Mouse (Mus musculus) lung, adult 2 months (tissue): ENCODE measurements around the gene Pip4k2b. TPM values are rescaled to one million over a fixed set of nuclear protein-coding genes. Genes with fewer than 3 reads are reported as not detected.
A peak's percentile ranks its signal among the peaks of the same experiment; 100 is the strongest.

Source experiments
- DNase-seq: peaks from one replicate; pipeline ENCODE4 v3.0.0; 2022
- H3K4me1 ChIP-seq: fragments of 200-500 bp; 2 replicates; pipeline ENCODE4 v1.6.1; 2011; ENCODE audit warnings: low read length; ENCODE audit not compliant: control insufficient read depth, insufficient read depth
- H3K4me3 ChIP-seq: fragments of 200-500 bp; replicated peaks from 2 replicates; pipeline ENCODE3; 2011; ENCODE audit warnings: low read depth, mild to moderate bottlenecking, control low read depth, low read length; ENCODE audit errors: extremely low read depth
- CTCF ChIP-seq: fragments of 200-500 bp; IDR thresholded peaks from 2 replicates; pipeline ENCODE4 v1.5.1; 2011; ENCODE audit warnings: mild to moderate bottlenecking, low read length, control low read depth; ENCODE audit not compliant: insufficient read depth
- POLR2A ChIP-seq: fragments of 200-500 bp; IDR thresholded peaks from 2 replicates; pipeline ENCODE4 v1.6.1; 2011; ENCODE audit warnings: low read depth, mild to moderate bottlenecking, control low read depth, low read length, borderline replicate concordance; ENCODE audit errors: extremely low read depth
- WGBS: fragments of 180-500 bp; shearing (Covaris S2); methylation state at CpG from one replicate; pipeline ENCODE4 v1.1.7; 2018; 5-methylcytosine and 5-hydroxymethylcytosine counted together
- polyA plus RNA-seq: library from polyadenylated mRNA; depleted of rRNA; stranded (reverse); fragments of >200 nt; gene quantifications from 2 replicates; pipeline ENCODE4 v1.2.3, GENCODE M21; 2012

Gene Pip4k2b
- polyA plus RNA-seq, 1 experiment, result 14.6 TPM

GRCm38 (mm10) chr11:97758942-97759341 lies 14.4 kb upstream of the Pip4k2b start:
- H3K4me1 ChIP-seq, result no peaks in the 10 kb centered on the region
- WGBS, result 76% methylated on average over 6 of the region's 6 CpGs
- DNase-seq, result no peak
- no peak for TF ChIP-seq POLR2A
- no peak for TF ChIP-seq CTCF
- H3K4me3 ChIP-seq, result no peak overlapping the region

GRCm38 (mm10) chr11:97758125-97758524 lies 13.6 kb upstream of the Pip4k2b start:
- Histone ChIP-seq H3K4me1 (no peaks in the 10 kb centered on the region), H3K4me3 (no peak overlapping the region)
- WGBS, result 92% methylated on average over 1 of the region's 1 CpGs
- TF ChIP-seq CTCF (no peak), POLR2A (no peak)
- DNase-seq, result no peak

GRCm38 (mm10) chr11:97753277-97753676 lies 8.8 kb upstream of the Pip4k2b start:
- no peak for TF ChIP-seq POLR2A
- no peak for TF ChIP-seq CTCF
- no peak for DNase-seq
- Histone ChIP-seq H3K4me3 (no peak overlapping the region), H3K4me1 (no peaks in the 10 kb centered on the region)
- 91% methylated on average over 8 of the region's 8 CpGs for WGBS

- H3K4me3 ChIP-seq, result no peak overlapping the region
- 82% methylated on average over 5 of the region's 5 CpGs for WGBS
- no peak for TF ChIP-seq CTCF
- TF ChIP-seq POLR2A, result no peak
- peaks cover 4% of the 10 kb centered on the region for H3K4me1 ChIP-seq
- DNase-seq, result no peak
Measured at GRCm38 (mm10) chr11:97748496-97748895, 4.0 kb upstream of the Pip4k2b start.

- DNase-seq, result no peak
- 75% methylated on average over 8 of the region's 8 CpGs for WGBS
- no peak overlapping the region for H3K4me3 ChIP-seq
- TF ChIP-seq POLR2A (no peak), CTCF (no peak)
- peaks cover 5% of the 10 kb centered on the region for H3K4me1 ChIP-seq
Measured at GRCm38 (mm10) chr11:97747773-97748172, 3.3 kb upstream of the Pip4k2b start.

GRCm38 (mm10) chr11:97745331-97745721 lies 822 bp upstream of the Pip4k2b start:
- TF ChIP-seq CTCF (no peak), POLR2A (no peak)
- DNase-seq, result no peak
- WGBS, result 6% methylated on average over 13 of the region's 13 CpGs
- peak overlapping the region; percentile 53 for H3K4me3 ChIP-seq
- H3K4me1 ChIP-seq, result peaks cover 5% of the 10 kb centered on the region

- TF ChIP-seq POLR2A, result 0 out of 2 replicates have a peak, but pooled peaks have one; percentile 26
- TF ChIP-seq CTCF, result no peak
- under 1% methylated on average over 48 of the region's 57 CpGs for WGBS
- H3K4me3 ChIP-seq, result peak overlapping the region; percentile 93
- H3K4me1 ChIP-seq, result peaks cover 10% of the 10 kb centered on the region
- DNase-seq, result peak; percentile 99
Measured at GRCm38 (mm10) chr11:97744718-97745330, 320 bp upstream of the Pip4k2b start.

GRCm38 (mm10) chr11:97743423-97743822 lies 1.1 kb downstream of the Pip4k2b start:
- DNase-seq, result peak; percentile 12
- Histone ChIP-seq H3K4me3 (peak overlapping the region; percentile 93), H3K4me1 (peaks cover 10% of the 10 kb centered on the region)
- WGBS, result 7% methylated on average over 9 of the region's 9 CpGs
- TF ChIP-seq CTCF, result no peak
- no peak for TF ChIP-seq POLR2A

GRCm38 (mm10) chr11:97742591-97742990 lies 1.9 kb downstream of the Pip4k2b start:
- Histone ChIP-seq H3K4me3 (no peak overlapping the region), H3K4me1 (peaks cover 10% of the 10 kb centered on the region)
- no peak for DNase-seq
- TF ChIP-seq POLR2A (no peak), CTCF (no peak)
- 80% methylated on average over 9 of the region's 9 CpGs for WGBS

- TF ChIP-seq CTCF (no peak), POLR2A (no peak)
- Histone ChIP-seq H3K4me3 (no peak overlapping the region), H3K4me1 (peaks cover 10% of the 10 kb centered on the region)
- DNase-seq, result no peak
- 81% methylated on average over 5 of the region's 5 CpGs for WGBS
Measured at GRCm38 (mm10) chr11:97742157-97742556, 2.3 kb downstream of the Pip4k2b start.
